Mouse (Mus musculus) right cerebral cortex, postnatal 10 days (tissue): ENCODE measurements around the gene Fam71d.
A peak's percentile ranks its signal among the peaks of the same experiment; 100 is the strongest.

Source experiments
- DNase-seq, 2 experiments: peaks; one replicate each; pipeline ENCODE4 v3.0.0; 2021; ENCODE audit warnings: low spot score in 2 of 2

The Fam71d gene

GRCm38 (mm10) chr12:78691325-78691724 is at the start of gene Fam71d:
Gene Fam71d (plus strand): TSS chr12:78691535.
- DNase-seq: no peak

GRCm38 (mm10) chr12:78643691-78644090 is 47.6 kb upstream of the Fam71d start:
- no peak for DNase-seq

- DNase-seq: no peak
Observed at GRCm38 (mm10) chr12:78645282-78645681, 46.1 kb upstream of the Fam71d start.

GRCm38 (mm10) chr12:78659718-78660304 is 31.5 kb upstream of the Fam71d start:
- DNase-seq: no peak

- no peak for DNase-seq
Observed at GRCm38 (mm10) chr12:78678101-78678806, 13.1 kb upstream of the Fam71d start.

- no peak for DNase-seq
Observed at GRCm38 (mm10) chr12:78678807-78679189, 12.5 kb upstream of the Fam71d start.

GRCm38 (mm10) chr12:78681048-78681447 is 10.3 kb upstream of the Fam71d start:
- DNase-seq: no peak

GRCm38 (mm10) chr12:78682279-78682678 is 9.1 kb upstream of the Fam71d start:
- no peak for DNase-seq

GRCm38 (mm10) chr12:78685669-78686215 is 5.6 kb upstream of the Fam71d start:
- no peak for DNase-seq

- DNase-seq: no peak
Observed at GRCm38 (mm10) chr12:78688876-78689275, 2.5 kb upstream of the Fam71d start.

- DNase-seq: no peak
Observed at GRCm38 (mm10) chr12:78693281-78693680, 1.9 kb downstream of the Fam71d start.

- no peak for DNase-seq
Observed at GRCm38 (mm10) chr12:78717783-78718182, 26.4 kb downstream of the Fam71d start.

GRCm38 (mm10) chr12:78727723-78728122 is 36.4 kb downstream of the Fam71d start:
- no peak for DNase-seq

GRCm38 (mm10) chr12:78739633-78740032 is 48.3 kb downstream of the Fam71d start:
- no peak for DNase-seq

GRCm38 (mm10) chr12:78740289-78740688 is 49.0 kb downstream of the Fam71d start:
- no peak for DNase-seq

GRCm38 (mm10) chr12:78746226-78746625 is 54.9 kb downstream of the Fam71d start:
- DNase-seq: no peak

- no peak for DNase-seq
Observed at GRCm38 (mm10) chr12:78747406-78747805, 56.1 kb downstream of the Fam71d start.

- peak in 1 of 2 experiments; percentile 31 for DNase-seq
Observed at GRCm38 (mm10) chr12:78748113-78748512, 56.8 kb downstream of the Fam71d start.

- DNase-seq: peak; percentile 98
Observed at GRCm38 (mm10) chr12:78748557-78749377, 57.4 kb downstream of the Fam71d start, which contains the start of gene Mpp5. Gene Mpp5 (plus strand): TSS chr12:78748907.

- peak; percentile 54 to 58 for DNase-seq
Observed at GRCm38 (mm10) chr12:78749378-78749801, 58.1 kb downstream of the Fam71d start.

GRCm38 (mm10) chr12:78761979-78762378 is 70.6 kb downstream of the Fam71d start:
- DNase-seq: no peak

- DNase-seq: no peak
Observed at GRCm38 (mm10) chr12:78769031-78769713, 77.8 kb downstream of the Fam71d start.
